In genomic region chr17:46598963-46599362, GRCm38 (mm10) we compare ENCODE assay signal across 15 mouse cellular contexts. TPM values are rescaled to one million over a fixed set of nuclear protein-coding genes. Genes with fewer than 3 reads are reported as not detected.
"Had no signal": no experiment of that assay in that cellular context is flagged by ENCODE, and none has a peak within 500 bp of the region (broad histone marks: within the 10 kb centered on the region; RNA-seq: fewer than 3 reads in every experiment).

No protein-coding gene starts in this region.

- H3K4me3 ChIP-seq: neural tube, embryonic 15.5 days; stomach, embryonic 15.5 days had no signal

- DNase-seq: right cerebral cortex, adult 18-20 months; right cerebral cortex, postnatal 14 days; right cerebral cortex, postnatal 25 days; right cerebral cortex, postnatal 4 days; spleen, adult 18-20 months; thymus, adult 18-20 months; thymus, adult 2 months; thymus, postnatal 14 days; thymus, postnatal 25 days; thymus, postnatal 36 days; thymus, postnatal 4 days had no signal

- H3K27ac ChIP-seq: neural tube, embryonic 15.5 days; stomach, embryonic 15.5 days; stomach, postnatal 0 days had no signal

RNA-seq across cellular contexts. Expression of gene Ptk7, which starts 30.3 kb away (rescaled TPM):
- total RNA-seq: neutrophil, adult 5-6 weeks had no signal
